In the genomic region with DNA sequence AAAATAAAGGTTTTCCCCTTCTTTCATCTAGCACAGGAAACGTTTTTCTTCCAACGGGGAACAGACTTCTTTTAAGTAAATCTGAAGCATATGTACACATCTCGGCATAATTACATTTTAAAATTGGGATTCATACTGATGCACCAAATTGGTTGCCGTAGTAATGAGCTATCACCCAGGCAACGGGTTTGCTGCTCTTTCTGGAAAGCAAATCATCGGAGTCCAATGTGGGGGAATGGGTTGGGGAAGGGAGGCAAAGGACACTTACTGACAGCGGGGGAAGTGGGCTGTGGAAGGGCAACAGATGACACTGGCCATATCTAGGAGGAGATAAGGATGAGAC, we compare ENCODE assay signal across 10 mouse cellular contexts.
DNase-seq lines count a peak whose midpoint lies in the region; ATAC-seq lines count a peak whose summit lies in the region.
"Had no signal": no experiment of that assay in that cellular context is flagged by ENCODE, and none has a peak within 500 bp of the region (broad histone marks: within the 10 kb centered on the region; RNA-seq: fewer than 3 reads in every experiment).

No protein-coding gene starts in this region.

- no peaks in the 10 kb centered on the region for H3K27me3 ChIP-seq in embryonic facial prominence, embryonic 14.5 days (replicated peaks; ENCODE audit: control insufficient read depth, insufficient read depth, low read length)
- no peaks in the 10 kb centered on the region for H3K27me3 ChIP-seq in hindbrain, embryonic 14.5 days (ENCODE audit: control insufficient read depth, insufficient read depth, low read length)
- H3K27me3 ChIP-seq in limb, embryonic 13.5 days, result no peaks in the 10 kb centered on the region
- H3K27me3 ChIP-seq: Patski had no signal

- no peak overlapping the region for H3K27ac ChIP-seq in embryonic facial prominence, embryonic 14.5 days (replicated peaks; ENCODE audit: low read depth, low read length)
- H3K27ac ChIP-seq in hindbrain, embryonic 14.5 days, result peak overlapping the region; percentile 100
- H3K27ac ChIP-seq in limb, embryonic 13.5 days, result no peak overlapping the region
- H3K27ac ChIP-seq: liver, embryonic 14.5 days had no signal

- H3K4me3 ChIP-seq in embryonic facial prominence, embryonic 14.5 days (ENCODE audit: low read depth, low read length), result no peak overlapping the region
- peak overlapping the region; percentile 9; the same call in 1 of the 2 replicates for H3K4me3 ChIP-seq in hindbrain, embryonic 14.5 days (replicated peaks; ENCODE audit: low read length)
- H3K4me3 ChIP-seq in limb, embryonic 13.5 days, result no peak overlapping the region

- H3K9ac ChIP-seq in embryonic facial prominence, embryonic 14.5 days (ENCODE audit: low read depth, low read length), result no peak overlapping the region
- H3K9ac ChIP-seq in hindbrain, embryonic 14.5 days, result peak overlapping the region; percentile 61
- no peak overlapping the region for H3K9ac ChIP-seq in limb, embryonic 13.5 days
- H3K9ac ChIP-seq: liver, embryonic 14.5 days had no signal

- peak overlapping the region; percentile 17; the same call in 1 of the 2 replicates for H3K4me2 ChIP-seq in embryonic facial prominence, embryonic 14.5 days (ENCODE audit: low read depth, low read length)
- H3K4me2 ChIP-seq in hindbrain, embryonic 14.5 days (replicated peaks), result peak overlapping the region; percentile 52
- peak overlapping the region; percentile 21; the same call in 1 of the 2 replicates for H3K4me2 ChIP-seq in limb, embryonic 13.5 days (replicated peaks)

- no peaks in the 10 kb centered on the region for H3K9me3 ChIP-seq in embryonic facial prominence, embryonic 14.5 days (ENCODE audit: control insufficient read depth, low read length)
- no peaks in the 10 kb centered on the region for H3K9me3 ChIP-seq in hindbrain, embryonic 14.5 days (ENCODE audit: control insufficient read depth, low read length)
- H3K9me3 ChIP-seq in limb, embryonic 13.5 days, result no peaks in the 10 kb centered on the region

- no peaks in the 10 kb centered on the region for H3K36me3 ChIP-seq in embryonic facial prominence, embryonic 14.5 days (ENCODE audit: control insufficient read depth, insufficient read depth, low read length)
- no peaks in the 10 kb centered on the region for H3K36me3 ChIP-seq in hindbrain, embryonic 14.5 days (replicated peaks; ENCODE audit: control insufficient read depth, insufficient read depth)
- no peaks in the 10 kb centered on the region for H3K36me3 ChIP-seq in limb, embryonic 13.5 days

- peak; percentile 15; the same call in 1 of the 2 replicates for ATAC-seq in embryonic facial prominence, embryonic 14.5 days (ENCODE audit: low read depth)
- peak; percentile 80 for ATAC-seq in hindbrain, embryonic 14.5 days (ENCODE audit: low FRiP score)
- ATAC-seq in limb, embryonic 13.5 days (ENCODE audit: low FRiP score, low read depth), result no peak
- ATAC-seq: Patski had no signal

- WGBS in embryonic facial prominence, embryonic 14.5 days, result 19% methylated on average over 7 of the region's 7 CpGs
- 3% methylated on average over 7 of the region's 7 CpGs for WGBS in hindbrain, embryonic 14.5 days
- WGBS in limb, embryonic 13.5 days, result 30% methylated on average over 7 of the region's 7 CpGs

- peak; percentile 49 for DNase-seq in embryonic facial prominence, embryonic 14.5 days (ENCODE audit: low spot score)
- peak; percentile 74 for DNase-seq in hindbrain, embryonic 14.5 days (ENCODE audit: low spot score)
- DNase-seq in right cerebral cortex, postnatal 10 days (ENCODE audit: low spot score in 2 of 2), result peak; percentile 78 to 91
- DNase-seq in Muller cell, postnatal 12 days (ENCODE audit: inconsistent ontology term), result no peak
- no peak for DNase-seq in gastrocnemius, adult 18-20 months (ENCODE audit: low spot score)
- no peak for DNase-seq in urinary bladder, postnatal 10 days (ENCODE audit: low spot score)
- DNase-seq: heart, postnatal 10 days had no signal

- H3K4me1 ChIP-seq in embryonic facial prominence, embryonic 14.5 days (ENCODE audit: control insufficient read depth, insufficient read depth, low read length), result no peaks in the 10 kb centered on the region
- peaks cover 22% of the 10 kb centered on the region for H3K4me1 ChIP-seq in hindbrain, embryonic 14.5 days (replicated peaks; ENCODE audit: control insufficient read depth, insufficient read depth, low read length)
- H3K4me1 ChIP-seq in limb, embryonic 13.5 days, result peaks cover 8% of the 10 kb centered on the region; the same call in 1 of the 2 replicates

Comparison
In these comparisons a context has a peak if more than half of its experiments do, and no peak if none do; other contexts are left out.
1. DNase-seq: peak in embryonic facial prominence, embryonic 14.5 days (single experiment), hindbrain, embryonic 14.5 days (single experiment) and right cerebral cortex, postnatal 10 days (2 of 2); none in Muller cell, postnatal 12 days (single experiment), gastrocnemius, adult 18-20 months (single experiment) and urinary bladder, postnatal 10 days (single experiment).
2. Peak in every context shown above with its lines, with median percentiles within 50 percentile points of each other: H3K4me2 ChIP-seq.